Mouse (Mus musculus) ES-Bruce4 (cell line): ENCODE data around the gene Tsen2.

Experiments
- CTCF ChIP-seq: IDR thresholded peaks from one replicate; pipeline ENCODE4 v1.8.1; 2011; ENCODE audit warnings: low read depth, low read length
- EP300 ChIP-seq: IDR thresholded peaks from 2 replicates; pipeline ENCODE4 v1.6.1; 2011; ENCODE audit warnings: low read depth, low read length; ENCODE audit not compliant: insufficient read depth
- POLR2A ChIP-seq: IDR thresholded peaks from one replicate; pipeline ENCODE4 v1.8.1; 2011; ENCODE audit warnings: low read length; ENCODE audit not compliant: insufficient read depth

- TF ChIP-seq POLR2A (no peak), CTCF (no peak), EP300 (no peak)
Measured at GRCm38 (mm10) chr6:115607429-115607828, 63.0 kb downstream of the Tsen2 start.
